Mouse (Mus musculus) liver, embryonic 12.5 days (tissue): ENCODE results near the gene Arpc5l. TPM values are rescaled to one million over a fixed set of nuclear protein-coding genes. Genes with fewer than 3 reads are reported as not detected.
"Not testable (repeated sequence)": the region's sequence is repeated elsewhere in the genome, so short reads cannot be mapped to it uniquely, and the experiment has no call there.

ENCODE experiments used
- ATAC-seq: fragments of 200-750 bp; cut with Nextera tagmentation; 2 replicates; pipeline ENCODE4 v1.8.0; 2017; ENCODE audit warnings: moderate number of reproducible peaks, mild to moderate bottlenecking, moderate library complexity
- H3K27ac ChIP-seq: fragments of 300-500 bp; sonication (generic); 2 replicates; pipeline ENCODE4 v1.5.1; 2016; ENCODE audit warnings: mild to moderate bottlenecking
- H3K27me3 ChIP-seq: fragments of 300-500 bp; sonication (generic); replicated peaks from 2 replicates; pipeline ENCODE4 v1.6.1; 2016; ENCODE audit warnings: mild to moderate bottlenecking, moderate library complexity
- H3K36me3 ChIP-seq: fragments of 300-500 bp; sonication (generic); 2 replicates; pipeline ENCODE4 v1.6.1; 2016; ENCODE audit warnings: mild to moderate bottlenecking, moderate library complexity
- H3K4me1 ChIP-seq: fragments of 300-500 bp; sonication (generic); 2 replicates; pipeline ENCODE4 v1.6.1; 2016
- H3K4me2 ChIP-seq: fragments of 300-500 bp; sonication (generic); 2 replicates; pipeline ENCODE4 v1.6.1; 2016; ENCODE audit warnings: mild to moderate bottlenecking, moderate library complexity
- H3K4me3 ChIP-seq: fragments of 300-500 bp; sonication (generic); 2 replicates; pipeline ENCODE4 v1.5.1; 2016; ENCODE audit warnings: mild to moderate bottlenecking, moderate library complexity
- H3K9ac ChIP-seq: fragments of 300-500 bp; sonication (generic); 2 replicates; pipeline ENCODE4 v1.6.1; 2016; ENCODE audit warnings: mild to moderate bottlenecking, moderate library complexity
- H3K9me3 ChIP-seq: fragments of 300-500 bp; sonication (generic); replicated peaks from 2 replicates; pipeline ENCODE4 v1.6.1; 2016; ENCODE audit warnings: mild to moderate bottlenecking, moderate library complexity
- WGBS: fragments of 180-500 bp; shearing (Covaris S2); methylation state at CpG from one replicate; pipeline ENCODE4 v1.1.7; 2016; ENCODE audit not compliant: insufficient replicate concordance; 5-methylcytosine and 5-hydroxymethylcytosine counted together
- polyA plus RNA-seq: library from polyadenylated mRNA; unstranded; fragments of >200 nt; fragmentation: Nextera tagmentation; extraction: Ambion mirVana; gene quantifications from 2 replicates; pipeline ENCODE4 v1.2.1, GENCODE M21; 2016

The Arpc5l gene
- polyA plus RNA-seq, 1 experiment from 2014 or later = 84.9 TPM

DNA sequence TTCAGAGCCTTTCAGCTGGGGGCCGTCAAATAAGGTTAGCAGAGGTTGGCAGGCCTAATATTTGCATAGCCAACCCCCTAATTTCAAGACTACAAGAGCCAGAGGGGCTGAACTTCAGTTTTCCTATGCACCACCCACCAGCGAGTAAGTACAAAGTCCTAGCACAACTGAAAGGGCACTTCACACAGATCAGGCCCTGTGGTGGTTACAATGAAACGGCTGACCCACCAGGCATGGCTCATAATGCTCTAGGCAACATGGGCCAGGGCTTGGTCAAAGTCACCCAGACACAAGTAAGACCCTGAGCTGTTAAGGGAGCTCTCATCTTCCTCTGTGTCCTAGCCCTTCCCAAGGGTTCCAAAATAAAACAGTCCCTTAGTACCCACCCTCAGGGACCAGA is 3.3 kb upstream of the Arpc5l start:
- Histone ChIP-seq H3K4me1 (peaks cover 69% of the 10 kb centered on the region), H3K9ac (peak overlapping the region; percentile 57), H3K4me2 (peak overlapping the region; percentile 96), H3K9me3 (no peaks in the 10 kb centered on the region), H3K36me3 (peaks cover 49% of the 10 kb centered on the region), H3K4me3 (peak overlapping the region; percentile 86), H3K27me3 (no peaks in the 10 kb centered on the region; the same call in 1 of the 2 replicates), H3K27ac (peak overlapping the region; percentile 87)
- WGBS = 59% methylated on average over 3 of the region's 3 CpGs
- no peak for ATAC-seq

DNA sequence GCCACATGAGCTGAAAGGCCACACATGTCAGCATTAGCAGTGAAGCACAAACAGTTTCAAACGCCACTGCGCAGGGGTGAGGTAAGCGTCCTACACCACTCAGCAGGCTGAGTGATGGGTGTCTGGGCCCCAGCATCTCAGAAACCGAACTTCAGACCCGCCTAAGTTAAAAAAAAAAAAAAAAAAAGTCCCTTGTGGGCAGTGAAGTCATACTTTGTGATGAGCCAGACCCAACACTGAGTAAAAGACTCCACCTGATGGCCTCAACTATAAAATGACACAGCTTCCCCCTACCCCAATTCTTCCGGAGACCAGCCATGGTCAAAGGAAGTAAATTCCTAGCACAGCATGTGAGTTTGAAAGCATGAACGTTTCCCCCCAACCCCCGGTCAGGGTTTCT is 2.0 kb upstream of the Arpc5l start:
- 20% methylated on average over 8 of the region's 8 CpGs for WGBS
- Histone ChIP-seq H3K9ac (peak overlapping the region; percentile 91), H3K4me2 (peak overlapping the region; percentile 96), H3K9me3 (no peaks in the 10 kb centered on the region), H3K27ac (peak overlapping the region; percentile 87), H3K36me3 (peaks cover 49% of the 10 kb centered on the region), H3K4me1 (peaks cover 67% of the 10 kb centered on the region), H3K27me3 (no peaks in the 10 kb centered on the region), H3K4me3 (peak overlapping the region; percentile 86)
- ATAC-seq = no peak

DNA sequence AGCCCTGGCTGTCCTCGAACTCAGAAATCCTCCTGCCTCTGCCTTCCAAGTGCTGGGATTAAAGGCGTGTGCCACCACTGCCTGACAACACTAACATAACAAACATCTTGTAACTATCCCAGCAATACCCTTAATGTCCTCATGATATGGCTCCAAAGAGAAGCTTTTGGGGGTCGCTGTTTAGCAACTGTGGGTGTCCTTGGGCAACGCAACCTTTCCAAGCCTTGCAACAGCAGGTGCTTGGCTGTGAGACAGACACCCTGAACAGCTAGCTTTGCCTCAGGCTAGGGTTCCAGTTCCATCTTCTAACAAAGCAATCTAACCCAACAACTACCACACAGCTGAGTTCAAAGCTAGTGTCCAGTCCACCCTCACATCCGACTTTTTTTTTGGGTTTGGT is 1.6 kb upstream of the Arpc5l start:
- H3K4me2 ChIP-seq = peak overlapping the region; percentile 96
- WGBS = 19% methylated on average over 5 of the region's 5 CpGs
- H3K27ac ChIP-seq = peak overlapping the region; percentile 87
- H3K27me3 ChIP-seq = no peaks in the 10 kb centered on the region
- H3K9ac ChIP-seq = peak overlapping the region; percentile 91
- ATAC-seq = no peak
- peak overlapping the region; percentile 86 for H3K4me3 ChIP-seq
- H3K36me3 ChIP-seq = peaks cover 49% of the 10 kb centered on the region
- H3K4me1 ChIP-seq = peaks cover 65% of the 10 kb centered on the region
- H3K9me3 ChIP-seq = no peaks in the 10 kb centered on the region

DNA sequence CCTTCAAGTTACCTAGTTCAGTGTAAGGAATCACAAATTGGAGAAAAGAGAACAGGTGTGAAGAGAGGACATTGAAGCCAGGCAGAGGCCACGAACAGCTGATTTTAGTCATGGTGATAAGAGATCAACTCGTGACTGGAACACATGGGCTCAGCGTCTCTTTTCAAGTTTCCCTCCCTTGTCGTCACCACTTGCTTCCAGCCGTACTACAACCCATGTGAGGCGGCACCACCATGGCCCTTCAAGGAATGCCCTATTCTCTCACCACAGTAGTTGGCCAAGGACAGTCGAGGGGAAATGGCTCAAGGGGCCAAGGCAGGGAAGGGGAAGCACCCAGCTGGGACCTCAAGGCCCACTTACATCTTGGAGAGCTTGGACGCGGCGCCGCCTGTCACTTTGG is 776 bp upstream of the Arpc5l start:
- no peak for ATAC-seq
- Histone ChIP-seq H3K27me3 (no peaks in the 10 kb centered on the region), H3K4me3 (peak overlapping the region; percentile 86), H3K9ac (peak overlapping the region; percentile 91), H3K27ac (peak overlapping the region; percentile 87), H3K4me2 (peak overlapping the region; percentile 96), H3K4me1 (peaks cover 67% of the 10 kb centered on the region), H3K36me3 (peaks cover 49% of the 10 kb centered on the region), H3K9me3 (no peaks in the 10 kb centered on the region)
- 2% methylated on average over 11 of the region's 11 CpGs for WGBS

DNA sequence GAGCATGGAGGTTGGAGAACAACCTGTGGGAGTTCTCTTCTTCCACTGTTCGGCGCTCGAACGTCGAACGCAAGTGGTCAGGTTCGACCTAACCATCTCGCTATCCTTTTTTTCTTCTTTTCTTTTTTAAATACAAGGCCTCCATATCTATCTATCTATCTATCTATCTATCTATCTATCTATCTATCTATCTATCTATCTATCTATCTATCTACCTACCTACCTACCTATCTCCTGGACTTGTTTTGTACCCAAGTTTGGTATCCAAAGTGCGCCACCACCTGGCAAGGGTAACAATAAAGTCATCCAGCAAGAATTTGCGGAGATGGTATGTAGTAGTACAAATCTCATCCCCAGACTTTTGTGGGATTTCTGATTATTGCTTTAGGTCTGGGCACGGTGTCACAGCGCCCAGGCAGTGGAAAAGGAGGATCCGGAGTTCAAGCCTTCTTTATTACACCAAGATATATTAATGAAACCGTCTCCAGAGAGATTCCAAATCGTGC is 479 bp downstream of the Arpc5l start, which contains the start of gene Rpl35:
Gene Rpl35, minus strand, starts transcription at position 51 of the 506 bp plus-strand sequence.
- Histone ChIP-seq H3K36me3 (peaks cover 37% of the 10 kb centered on the region), H3K4me3 (peak within 1 kb of the TSS; percentile 86), H3K27ac (peak within 1 kb of the TSS; percentile 87), H3K4me2 (peak within 1 kb of the TSS; percentile 96), H3K27me3 (no peaks in the 10 kb centered on the region), H3K9me3 (no peaks in the 10 kb centered on the region), H3K9ac (peak within 1 kb of the TSS; percentile 91), H3K4me1 (peaks cover 70% of the 10 kb centered on the region)
- WGBS = 8% methylated on average over 15 of the region's 15 CpGs
- ATAC-seq = no peak

DNA sequence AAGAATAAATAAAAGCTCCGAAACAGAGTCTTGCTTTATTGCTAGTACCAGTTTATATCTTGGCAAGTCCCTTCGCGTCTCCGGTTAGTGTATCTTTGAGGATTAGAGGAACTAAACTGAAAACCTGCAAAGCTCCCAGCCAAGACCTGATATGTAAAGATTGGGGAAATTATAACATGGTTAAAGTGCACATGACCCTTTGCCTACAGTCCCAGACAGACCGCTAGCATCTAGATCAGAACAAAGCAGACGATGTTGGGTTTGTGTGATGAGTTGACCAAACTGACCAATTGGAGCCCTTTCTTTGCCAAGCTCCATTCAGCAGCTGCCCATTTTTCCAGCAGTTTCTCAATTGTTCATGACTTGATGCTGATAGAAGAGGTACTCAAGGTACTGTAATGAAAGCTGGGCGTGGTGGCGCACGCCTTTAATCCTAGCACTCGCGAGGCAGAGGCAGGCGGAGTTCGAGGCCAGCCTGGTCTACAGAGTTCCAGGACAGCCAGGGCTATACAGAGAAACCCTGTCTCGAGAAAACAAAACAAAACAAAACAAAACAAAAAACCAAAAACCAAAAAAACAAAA is 1.1 kb downstream of the Arpc5l start:
- H3K4me1 ChIP-seq = peaks cover 76% of the 10 kb centered on the region
- H3K4me3 ChIP-seq = peak overlapping the region; percentile 94
- peak overlapping the region; percentile 87 for H3K27ac ChIP-seq
- H3K27me3 ChIP-seq = no peaks in the 10 kb centered on the region
- peaks cover 34% of the 10 kb centered on the region for H3K36me3 ChIP-seq
- 66% methylated on average over 14 of the region's 14 CpGs for WGBS
- H3K4me2 ChIP-seq = peak overlapping the region; percentile 96
- no peak for ATAC-seq
- H3K9ac ChIP-seq = no peak overlapping the region; the same call in 1 of the 2 replicates
- no peaks in the 10 kb centered on the region for H3K9me3 ChIP-seq

DNA sequence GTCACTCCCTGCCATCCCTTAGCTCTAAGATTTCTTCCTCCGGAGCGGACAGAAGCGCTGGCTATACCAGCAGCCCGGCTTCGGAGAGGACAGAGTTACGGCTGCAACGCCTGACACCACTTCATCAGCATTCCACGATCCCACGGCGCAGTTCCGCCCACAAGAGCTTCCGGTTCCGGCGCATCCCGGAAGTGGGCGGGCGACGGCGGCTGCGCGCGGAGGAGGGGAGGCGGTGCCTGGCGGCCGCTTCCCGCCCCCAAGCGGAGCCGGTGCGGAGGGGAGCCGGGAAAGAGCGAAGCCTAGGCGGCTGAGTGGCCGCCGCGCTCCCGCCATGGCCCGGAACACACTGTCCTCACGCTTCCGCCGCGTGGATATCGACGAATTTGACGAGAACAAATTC is 2.7 kb downstream of the Arpc5l start:
- peak; percentile 84 for ATAC-seq
- Histone ChIP-seq H3K27ac (peak overlapping the region; percentile 97), H3K36me3 (peaks cover 32% of the 10 kb centered on the region), H3K9ac (peak overlapping the region; percentile 95), H3K4me3 (peak overlapping the region; percentile 94), H3K27me3 (no peaks in the 10 kb centered on the region), H3K4me1 (peaks cover 72% of the 10 kb centered on the region), H3K4me2 (peak overlapping the region; percentile 96), H3K9me3 (no peaks in the 10 kb centered on the region)
- under 1% methylated on average over 44 of the region's 44 CpGs for WGBS

DNA sequence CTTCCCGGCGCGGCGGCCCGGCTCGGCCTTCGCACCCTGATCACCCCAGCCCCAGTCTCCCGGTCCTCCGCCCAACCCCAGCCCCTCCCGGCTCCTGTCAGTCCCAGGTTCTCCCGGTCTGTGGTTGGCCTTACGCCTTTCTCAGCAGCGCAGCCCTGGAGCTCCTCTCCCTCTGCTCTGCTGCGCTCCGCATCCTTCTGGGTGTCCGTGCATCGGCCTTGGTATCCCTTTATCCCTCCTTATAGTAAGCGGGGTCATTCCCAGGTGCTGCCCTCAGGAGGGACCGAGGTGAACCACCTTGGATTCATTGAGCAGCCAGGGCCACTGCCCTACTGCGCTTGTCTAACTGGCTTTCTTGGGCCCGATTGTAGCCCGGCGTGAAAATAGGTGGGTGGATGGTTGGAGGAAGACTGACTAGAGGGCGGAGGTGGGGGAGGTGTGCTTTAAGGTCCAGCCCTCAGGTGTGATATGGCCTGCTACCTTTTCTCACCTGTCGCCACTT is 3.3 kb downstream of the Arpc5l start:
- under 1% methylated on average over 25 of the region's 25 CpGs for WGBS
- ATAC-seq = peak; percentile 45
- H3K9ac ChIP-seq = peak overlapping the region; percentile 95
- H3K27me3 ChIP-seq = no peaks in the 10 kb centered on the region
- H3K9me3 ChIP-seq = no peaks in the 10 kb centered on the region
- peak overlapping the region; percentile 94 for H3K4me3 ChIP-seq
- peaks cover 72% of the 10 kb centered on the region for H3K4me1 ChIP-seq
- peaks cover 32% of the 10 kb centered on the region for H3K36me3 ChIP-seq
- peak overlapping the region; percentile 96 for H3K4me2 ChIP-seq
- H3K27ac ChIP-seq = peak overlapping the region; percentile 97

DNA sequence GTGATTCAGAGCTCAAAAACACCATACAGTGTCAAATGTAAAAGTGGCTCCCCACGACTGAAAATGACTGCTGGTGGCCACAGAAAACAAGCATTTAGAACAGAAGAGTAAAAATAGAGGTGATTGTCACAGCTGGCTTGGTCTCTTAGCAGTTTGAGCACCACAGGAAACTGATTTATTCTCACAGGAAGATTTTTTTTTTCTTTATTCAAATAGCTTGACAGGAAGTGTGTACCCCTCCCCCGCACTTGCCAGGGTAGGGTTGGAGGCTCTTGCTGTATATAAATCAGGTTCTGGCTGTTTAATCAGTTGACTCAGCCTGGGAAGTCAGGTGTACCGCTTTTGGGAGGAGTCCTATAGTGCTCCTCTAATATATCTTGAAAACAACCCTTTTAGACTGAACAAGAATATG is 3.8 kb downstream of the Arpc5l start:
- 15% methylated on average over 3 of the region's 3 CpGs for WGBS

DNA sequence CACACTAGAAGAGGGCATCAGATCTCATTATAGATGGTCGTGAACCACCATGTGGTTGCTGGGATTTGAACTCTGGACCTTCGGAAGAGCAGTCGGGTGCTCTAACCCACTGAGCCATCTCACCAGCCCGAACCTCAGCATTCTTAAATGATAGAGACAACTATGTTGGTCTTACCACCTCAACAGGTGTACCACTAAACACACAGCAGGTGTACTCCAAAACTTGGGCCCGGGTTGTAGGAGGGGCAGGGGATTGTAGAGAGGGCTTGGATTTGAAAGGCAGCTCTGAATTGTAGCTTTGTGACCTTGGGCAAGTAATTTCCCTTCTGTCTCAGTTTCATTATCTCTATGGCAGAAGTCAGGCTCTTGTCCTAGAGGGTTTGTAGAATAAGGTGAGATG is 5.0 kb downstream of the Arpc5l start:
- H3K27me3 ChIP-seq, ATAC-seq, H3K9ac ChIP-seq, H3K9me3 ChIP-seq, H3K4me2 ChIP-seq, H3K4me3 ChIP-seq, H3K27ac ChIP-seq: not testable (repeated sequence)
- 88% methylated on average over 5 of the region's 5 CpGs for WGBS
- Histone ChIP-seq H3K4me1 (peaks cover 62% of the 10 kb centered on the region), H3K36me3 (peaks cover 41% of the 10 kb centered on the region)

More for the DNA sequence above, 3.8 kb downstream of the Arpc5l start:
- peaks cover 68% of the 10 kb centered on the region for H3K4me1 ChIP-seq
- no peaks in the 10 kb centered on the region for H3K27me3 ChIP-seq
- H3K9me3 ChIP-seq = no peaks in the 10 kb centered on the region
- H3K4me2 ChIP-seq = peak overlapping the region; percentile 96
- peak overlapping the region; percentile 94 for H3K4me3 ChIP-seq
- peak overlapping the region; percentile 97 for H3K27ac ChIP-seq
- ATAC-seq = no peak
- peak overlapping the region; percentile 95 for H3K9ac ChIP-seq
- H3K36me3 ChIP-seq = peaks cover 32% of the 10 kb centered on the region

DNA sequence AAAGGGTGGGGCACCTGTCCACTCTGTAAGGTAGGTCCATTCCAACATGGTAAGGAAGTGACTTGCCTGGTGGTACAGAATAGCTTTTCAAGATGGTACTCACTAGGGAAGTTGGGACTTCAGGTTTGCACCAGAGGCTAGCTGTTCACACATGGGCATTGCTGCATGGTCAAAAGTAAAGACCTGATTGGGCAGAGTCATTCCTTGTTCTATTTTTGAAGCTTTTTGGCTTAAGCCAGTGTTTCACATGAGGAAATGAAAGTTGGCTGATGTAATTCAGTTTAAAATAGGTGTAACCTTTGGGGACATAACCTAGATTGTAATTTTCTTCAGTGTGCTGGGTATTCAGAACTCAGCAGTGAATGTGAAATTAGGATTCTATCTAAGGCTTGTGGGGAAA is 6.1 kb downstream of the Arpc5l start:
- no peaks in the 10 kb centered on the region for H3K27me3 ChIP-seq
- H3K9me3 ChIP-seq = no peaks in the 10 kb centered on the region
- peaks cover 52% of the 10 kb centered on the region for H3K36me3 ChIP-seq
- no peak overlapping the region for H3K9ac ChIP-seq
- no peak for ATAC-seq
- H3K4me2 ChIP-seq = no peak overlapping the region
- no peak overlapping the region for H3K27ac ChIP-seq
- H3K4me1 ChIP-seq = peaks cover 55% of the 10 kb centered on the region
- H3K4me3 ChIP-seq = no peak overlapping the region

DNA sequence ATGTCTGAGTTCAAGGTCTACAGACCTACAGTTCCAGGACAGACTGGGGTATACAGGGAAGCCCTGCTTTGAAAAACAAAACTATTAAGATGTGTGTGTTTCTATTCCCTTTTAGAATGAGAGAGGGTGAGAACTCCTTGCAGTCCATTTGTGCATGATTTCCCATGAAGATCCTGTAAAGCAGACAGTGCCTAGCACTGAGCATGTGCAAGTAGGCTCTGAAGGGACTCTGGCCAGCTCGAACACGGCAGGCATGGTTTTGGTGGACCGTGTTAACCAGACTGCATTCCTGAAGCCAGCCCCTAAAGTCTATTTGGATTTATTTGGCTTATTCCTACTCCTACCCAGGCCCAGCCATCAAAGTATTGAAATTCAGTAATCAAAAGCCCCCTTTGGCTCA is 6.8 kb downstream of the Arpc5l start:
- no peak for ATAC-seq
- H3K9me3 ChIP-seq = no peaks in the 10 kb centered on the region
- whole genome bisulfite sequencing = 88% methylated on average over 3 of the region's 3 CpGs
- peaks cover 59% of the 10 kb centered on the region for H3K36me3 ChIP-seq
- peaks cover 48% of the 10 kb centered on the region for H3K4me1 ChIP-seq
- H3K9ac ChIP-seq = no peak overlapping the region
- no peak overlapping the region for H3K4me2 ChIP-seq
- H3K4me3 ChIP-seq = no peak overlapping the region
- H3K27ac ChIP-seq = no peak overlapping the region
- no peaks in the 10 kb centered on the region for H3K27me3 ChIP-seq
